Mouse (Mus musculus) liver, adult 2 months (tissue): ENCODE results near the gene Limk2.

Experiments used
- CTCF ChIP-seq: fragments of 200-500 bp; IDR thresholded peaks from 2 replicates; pipeline ENCODE4 v1.5.1; 2011; ENCODE audit warnings: low read depth, low read length, control low read depth
- POLR2A ChIP-seq: fragments of 200-500 bp; IDR thresholded peaks from 2 replicates; pipeline ENCODE4 v1.6.1; 2011; ENCODE audit warnings: low read length, control low read depth; ENCODE audit not compliant: insufficient read depth; ENCODE audit errors: extremely low read depth

GRCm38 (mm10) chr11:3458428-3459104 lies 49.6 kb upstream of the Limk2 start:
- no peak for TF ChIP-seq POLR2A
- no peak for TF ChIP-seq CTCF
